Mouse (Mus musculus) adrenal gland, adult 2 months (tissue): ENCODE data around the gene Olfr809. TPM values are rescaled to one million over a fixed set of nuclear protein-coding genes. Genes with fewer than 3 reads are reported as not detected.

Source experiments
- DNase-seq: peaks from one replicate; pipeline ENCODE4 v3.0.0; 2021
- long read RNA-seq: library from polyadenylated mRNA; stranded (forward); transcript quantifications from one replicate; pipeline ENCODE4 v2.0.0, GENCODE M21; 2021
- microRNA-seq, 2 experiments: library from miRNA; unstranded; fragments of <30 nt; microRNA quantifications; one replicate each; pipeline ENCODE4 v1.2.0; 2021
- polyA plus RNA-seq: library from polyadenylated mRNA; depleted of rRNA; stranded (reverse); fragments of >200 nt; gene quantifications from 2 replicates; pipeline ENCODE4 v1.2.3, GENCODE M21; 2012; rRNA removed
- total RNA-seq, 2 experiments: library from RNA; stranded (reverse); gene quantifications; 2 replicates each; pipeline ENCODE4 v1.2.3; 2021

Olfr809 gene
- total RNA-seq = not detected
- polyA plus RNA-seq = not detected in 2 replicates
- long read RNA-seq = 0 reads

DNA sequence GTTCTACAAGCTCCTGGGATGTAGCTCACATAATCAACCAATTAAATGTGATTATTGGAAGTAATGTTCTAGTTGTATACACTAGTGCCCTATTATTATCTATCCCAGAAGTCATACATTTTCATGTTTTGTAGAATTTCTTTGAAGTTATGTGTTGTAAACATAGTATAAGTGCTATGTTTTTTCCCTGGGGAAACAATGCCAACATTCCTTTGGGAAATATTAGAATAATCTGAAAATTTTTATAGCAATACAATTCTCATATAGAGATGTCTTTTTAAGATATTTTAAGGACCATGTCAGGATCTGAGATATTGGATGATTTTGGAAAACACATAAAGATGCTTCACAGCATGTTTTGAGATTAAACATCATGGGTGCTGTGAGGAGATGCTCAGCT lies at the start of gene Olfr809:
Olfr809 (plus strand) TSS at position 301 of the 400 bp plus-strand sequence.
- DNase-seq = no peak

DNA sequence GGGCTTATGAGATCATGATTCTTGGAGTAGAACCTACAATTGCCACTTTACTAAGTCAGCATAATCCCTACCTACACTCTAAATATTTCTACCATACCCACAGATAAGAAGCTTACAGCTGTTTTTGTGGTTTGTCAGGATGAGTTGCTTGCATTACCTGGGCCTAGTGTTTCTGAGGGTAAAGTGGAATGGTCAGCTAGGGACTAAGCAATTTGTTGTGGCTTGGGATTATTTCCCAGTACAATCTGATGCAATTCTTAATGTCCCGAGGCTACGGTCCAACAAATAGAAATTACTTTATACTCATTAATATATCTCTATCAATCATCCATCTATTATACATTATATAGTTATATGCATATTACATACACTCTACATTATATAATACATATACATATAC lies 45.2 kb upstream of the Olfr809 start, which contains the start of gene Olfr805:
Olfr805 (minus strand) TSS at position 101 of the 400 bp plus-strand sequence.
- DNase-seq = no peak

- DNase-seq = no peak
Observed at GRCm38 (mm10) chr10:129741821-129742220, 32.6 kb upstream of the Olfr809 start, which contains the start of gene Olfr806. Olfr806 (minus strand) TSS chr10:129741921.

DNA sequence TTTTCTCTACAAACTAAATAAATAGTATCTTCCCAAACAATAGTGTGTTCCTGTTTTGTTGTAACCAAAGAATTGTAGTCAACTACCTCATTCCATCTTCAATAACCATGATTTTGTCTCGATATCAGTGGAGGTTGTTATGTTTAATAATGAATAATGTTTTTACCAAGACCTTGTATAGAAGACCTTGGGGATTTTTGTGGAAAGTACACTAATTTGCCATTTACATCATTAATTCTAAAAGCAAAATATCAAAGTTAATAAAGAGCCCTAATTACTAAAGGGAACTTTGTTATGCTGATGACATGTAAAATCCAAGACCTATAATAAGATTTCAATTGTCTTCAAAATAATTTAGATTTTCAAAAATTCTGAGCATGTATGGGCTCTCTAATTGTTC lies 16.7 kb upstream of the Olfr809 start, which contains the start of gene Olfr807:
Olfr807 (minus strand) TSS at position 101 of the 400 bp plus-strand sequence.
- DNase-seq = no peak

DNA sequence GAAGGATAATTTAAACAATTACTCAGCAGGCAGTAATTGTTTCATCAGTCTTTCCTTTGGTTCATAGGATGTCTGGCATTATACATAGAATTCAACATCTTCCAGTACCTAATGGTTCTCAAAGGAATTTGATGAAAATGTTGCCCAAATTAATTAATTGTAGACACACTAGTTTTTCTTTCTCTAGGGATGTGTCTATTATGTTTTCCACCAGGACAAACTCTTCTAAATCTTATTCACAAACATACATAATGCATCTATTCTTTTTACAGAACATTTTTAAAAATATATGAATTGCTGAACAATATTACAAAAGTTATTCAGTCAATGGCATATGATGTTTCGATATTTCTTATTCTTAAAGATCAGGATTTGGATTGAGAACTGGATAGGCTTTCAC lies 9.3 kb upstream of the Olfr809 start, which contains the start of gene Olfr808:
Olfr808 (plus strand) TSS at position 301 of the 400 bp plus-strand sequence.
- DNase-seq = no peak

DNA sequence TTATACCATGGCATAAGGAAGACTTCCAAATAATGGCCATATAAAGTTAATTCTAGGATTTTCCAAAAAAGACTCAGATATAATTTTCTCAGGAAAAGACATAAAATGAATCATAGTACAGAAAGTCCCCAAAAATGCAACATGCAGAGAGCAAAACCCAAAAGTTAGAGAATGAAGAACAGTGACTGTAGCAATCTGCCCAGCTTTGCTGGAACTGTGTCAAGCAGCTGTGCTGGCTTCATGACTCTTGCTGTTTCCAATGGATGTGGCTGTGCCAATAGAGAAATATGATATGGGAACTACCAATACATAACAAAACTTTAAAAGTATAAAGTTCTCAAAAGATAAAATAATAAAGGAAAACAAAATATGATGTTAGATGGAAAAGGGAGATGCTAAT lies 3.7 kb downstream of the Olfr809 start:
- no peak for DNase-seq

- DNase-seq = no peak
Observed at GRCm38 (mm10) chr10:129794817-129795216, 20.4 kb downstream of the Olfr809 start, which contains the start of gene Olfr810. Olfr810 (minus strand) TSS chr10:129794917.

DNA sequence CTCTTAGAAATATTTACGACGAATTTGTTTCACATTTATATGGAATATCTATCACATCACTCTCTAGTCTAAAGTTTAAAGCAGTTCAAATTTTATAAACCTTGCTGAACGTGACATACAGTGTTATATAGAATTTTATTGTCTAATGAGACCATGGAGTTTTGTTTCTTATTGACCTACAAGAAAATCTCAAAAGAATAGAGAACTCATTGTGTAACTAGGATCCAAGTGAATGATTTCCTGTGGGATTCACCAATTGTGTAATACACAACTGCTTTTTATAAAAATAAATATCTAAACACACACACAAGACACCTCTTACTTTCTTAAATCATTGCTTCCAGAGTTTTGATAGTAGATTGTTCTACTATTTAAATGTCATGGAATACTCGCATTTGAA lies 29.9 kb downstream of the Olfr809 start, which contains the start of gene Olfr811:
Olfr811 (minus strand) TSS at position 101 of the 400 bp plus-strand sequence.
- DNase-seq = no peak

Small RNAs within 50 kb of the gene (microRNA-seq; reads per million reads assigned to microRNA genes)
- 0 reads per million in 2 experiments for gene Gm24485

Other genes with a start within 250 kb of the Olfr809 start
- gene Olfr792, start 235.5 kb upstream of the Olfr809 start, total RNA-seq = not detected
- gene Olfr792, start 235.5 kb upstream of the Olfr809 start, polyA plus RNA-seq = not detected in 2 replicates
- not detected for gene Olfr794, start 207.0 kb upstream of the Olfr809 start, total RNA-seq
- gene Olfr794, start 207.0 kb upstream of the Olfr809 start, polyA plus RNA-seq = not detected in 2 replicates
- not detected for gene Olfr796, start 162.1 kb upstream of the Olfr809 start, total RNA-seq
- not detected in 2 replicates for gene Olfr796, start 162.1 kb upstream of the Olfr809 start, polyA plus RNA-seq
- gene Olfr798, start 146.7 kb upstream of the Olfr809 start, total RNA-seq = not detected
- gene Olfr798, start 146.7 kb upstream of the Olfr809 start, polyA plus RNA-seq = not detected in 2 replicates
- gene Olfr799, start 137.2 kb upstream of the Olfr809 start, total RNA-seq = not detected
- not detected in 2 replicates for gene Olfr799, start 137.2 kb upstream of the Olfr809 start, polyA plus RNA-seq
- gene Olfr800, start 116.9 kb upstream of the Olfr809 start, total RNA-seq = not detected
- not detected in 2 replicates for gene Olfr800, start 116.9 kb upstream of the Olfr809 start, polyA plus RNA-seq
- not detected for gene Olfr801, start 100.8 kb upstream of the Olfr809 start, total RNA-seq
- gene Olfr801, start 100.8 kb upstream of the Olfr809 start, polyA plus RNA-seq = not detected in 2 replicates
- gene Olfr802, start 86.5 kb upstream of the Olfr809 start, total RNA-seq = not detected
- not detected in 2 replicates for gene Olfr802, start 86.5 kb upstream of the Olfr809 start, polyA plus RNA-seq
- not detected for gene Olfr803, start 80.4 kb upstream of the Olfr809 start, total RNA-seq
- not detected in 2 replicates for gene Olfr803, start 80.4 kb upstream of the Olfr809 start, polyA plus RNA-seq
- gene Olfr804, start 71.4 kb upstream of the Olfr809 start, total RNA-seq = not detected
- not detected in 2 replicates for gene Olfr804, start 71.4 kb upstream of the Olfr809 start, polyA plus RNA-seq
- gene Olfr805, start 45.3 kb upstream of the Olfr809 start, total RNA-seq = not detected
- not detected in 2 replicates for gene Olfr805, start 45.3 kb upstream of the Olfr809 start, polyA plus RNA-seq
- gene Olfr806, start 32.7 kb upstream of the Olfr809 start, total RNA-seq = not detected
- gene Olfr806, start 32.7 kb upstream of the Olfr809 start, polyA plus RNA-seq = not detected in 2 replicates
- gene Olfr807, start 16.8 kb upstream of the Olfr809 start, total RNA-seq = not detected
- not detected in 2 replicates for gene Olfr807, start 16.8 kb upstream of the Olfr809 start, polyA plus RNA-seq
- not detected for gene Olfr808, start 9.2 kb upstream of the Olfr809 start, total RNA-seq
- gene Olfr808, start 9.2 kb upstream of the Olfr809 start, polyA plus RNA-seq = not detected in 2 replicates
- not detected for gene Olfr810, start 20.3 kb downstream of the Olfr809 start, total RNA-seq
- not detected in 2 replicates for gene Olfr810, start 20.3 kb downstream of the Olfr809 start, polyA plus RNA-seq
- not detected for gene Olfr811, start 29.8 kb downstream of the Olfr809 start, total RNA-seq
- not detected in 2 replicates for gene Olfr811, start 29.8 kb downstream of the Olfr809 start, polyA plus RNA-seq
- not detected for gene Olfr812, start 71.5 kb downstream of the Olfr809 start, total RNA-seq
- not detected in 2 replicates for gene Olfr812, start 71.5 kb downstream of the Olfr809 start, polyA plus RNA-seq
- gene Olfr813, start 80.7 kb downstream of the Olfr809 start, total RNA-seq = not detected
- gene Olfr813, start 80.7 kb downstream of the Olfr809 start, polyA plus RNA-seq = not detected in 2 replicates
- gene Olfr814, start 105.2 kb downstream of the Olfr809 start, total RNA-seq = not detected
- not detected in 2 replicates for gene Olfr814, start 105.2 kb downstream of the Olfr809 start, polyA plus RNA-seq
- not detected for gene Olfr815, start 131.2 kb downstream of the Olfr809 start, total RNA-seq
- gene Olfr815, start 131.2 kb downstream of the Olfr809 start, polyA plus RNA-seq = not detected in 2 replicates
- gene Olfr816, start 141.0 kb downstream of the Olfr809 start, total RNA-seq = not detected
- not detected in 2 replicates for gene Olfr816, start 141.0 kb downstream of the Olfr809 start, polyA plus RNA-seq
- not detected for gene Olfr818, start 174.5 kb downstream of the Olfr809 start, total RNA-seq
- gene Olfr818, start 174.5 kb downstream of the Olfr809 start, polyA plus RNA-seq = not detected in 2 replicates
- not detected for gene Olfr819, start 192.6 kb downstream of the Olfr809 start, total RNA-seq
- not detected in 2 replicates for gene Olfr819, start 192.6 kb downstream of the Olfr809 start, polyA plus RNA-seq
- not detected for gene Olfr247, start 201.5 kb downstream of the Olfr809 start, total RNA-seq
- gene Olfr247, start 201.5 kb downstream of the Olfr809 start, polyA plus RNA-seq = not detected in 2 replicates
- gene Gm10310, start 210.4 kb downstream of the Olfr809 start, total RNA-seq = not detected
- not detected in 2 replicates for gene Gm10310, start 210.4 kb downstream of the Olfr809 start, polyA plus RNA-seq
- not detected for gene Olfr820, start 238.0 kb downstream of the Olfr809 start, total RNA-seq
- not detected in 2 replicates for gene Olfr820, start 238.0 kb downstream of the Olfr809 start, polyA plus RNA-seq